Mouse (Mus musculus) CH12.LX (cell line): ENCODE measurements at regions not wholly inside any gene's neighbourhood (a gene's known extent, or its start where the extent isn't known, plus 50 kb on each side); places are given as distances from the start of the nearest gene placed in this dataset.

Experiments
- DNase-seq: peaks from one replicate; pipeline ENCODE4 v3.0.0-alpha.2; 2013; ENCODE audit errors: extremely low read depth
- H3K27ac ChIP-seq: 2 replicates; pipeline ENCODE4 v1.5.1; 2012; ENCODE audit warnings: low read depth, mild to moderate bottlenecking, control low read depth, moderate library complexity; ENCODE audit not compliant: insufficient read depth
- H3K27me3 ChIP-seq: replicated peaks from 2 replicates; pipeline ENCODE3; 2012; ENCODE audit warnings: inconsistent platforms
- H3K36me3 ChIP-seq, 2 experiments: replicated peaks in 1 of 2; 2 replicates each; pipeline versions ENCODE3 to v1.6.1; 2012; ENCODE audit warnings: inconsistent platforms in 1 of 2, low read length in 1 of 2, mild to moderate bottlenecking in 1 of 2, mixed read lengths in 1 of 2, moderate library complexity in 1 of 2; ENCODE audit not compliant: control insufficient read depth in 1 of 2, insufficient read depth in 1 of 2
- H3K4me1 ChIP-seq, 2 experiments: 2 replicates each; pipeline ENCODE4 v1.6.1; 2012; ENCODE audit warnings: inconsistent platforms in 1 of 2, moderate library complexity in 1 of 2; ENCODE audit not compliant: insufficient read depth in 2 of 2, control insufficient read depth in 1 of 2
- H3K4me2 ChIP-seq: 2 replicates; pipeline ENCODE4 v1.6.1; 2012; ENCODE audit warnings: low read depth, mild to moderate bottlenecking, control low read depth; ENCODE audit not compliant: poor library complexity, insufficient read depth, severe bottlenecking
- H3K4me3 ChIP-seq, 3 experiments: fragments of 150-350 bp in 1 of 3; sonication (generic) in 1 of 3; replicated peaks in 1 of 3; 2 replicates each; pipeline versions ENCODE3 to v1.5.1; 2011 to 2012; ENCODE audit warnings: low read depth in 2 of 3, low read length in 2 of 3, mild to moderate bottlenecking in 2 of 3, moderate library complexity in 2 of 3, control low read depth in 1 of 3, improper control_type of control experiment in 1 of 3, inconsistent platforms in 1 of 3, mixed read lengths in 1 of 3; ENCODE audit not compliant: poor library complexity in 1 of 3
- H3K79me2 ChIP-seq: replicated peaks from 2 replicates; pipeline ENCODE4 v1.6.1; 2012; ENCODE audit warnings: mild to moderate bottlenecking, moderate library complexity; ENCODE audit not compliant: control insufficient read depth, poor library complexity, insufficient read depth, severe bottlenecking; ENCODE audit errors: extremely low read depth
- H3K9ac ChIP-seq: 2 replicates; pipeline ENCODE4 v1.6.1; 2012; ENCODE audit warnings: low read depth, mild to moderate bottlenecking, control low read depth, moderate library complexity; ENCODE audit not compliant: insufficient read depth
- H3K9me3 ChIP-seq: replicated peaks from 2 replicates; pipeline ENCODE3; 2012; ENCODE audit warnings: low read length, inconsistent platforms, mixed read lengths
- CHD1 ChIP-seq: IDR thresholded peaks from 2 replicates; pipeline ENCODE4 v1.6.1; 2012; ENCODE audit warnings: low read depth, low read length, improper control_type of control experiment, inconsistent platforms
- CHD2 ChIP-seq: IDR thresholded peaks from 2 replicates; pipeline ENCODE4 v1.6.1; 2011; ENCODE audit warnings: low read length, improper control_type of control experiment
- EP300 ChIP-seq: IDR thresholded peaks from 2 replicates; pipeline ENCODE4 v1.6.1; 2011; ENCODE audit warnings: low read length, improper control_type of control experiment
- GABPA ChIP-seq: IDR thresholded peaks from 2 replicates; pipeline ENCODE4 v1.6.1; 2012; ENCODE audit warnings: low read depth, low read length, improper control_type of control experiment, inconsistent platforms; ENCODE audit not compliant: insufficient replicate concordance
- HCFC1 ChIP-seq: IDR thresholded peaks from 2 replicates; pipeline ENCODE4 v1.6.1; 2012; ENCODE audit warnings: low read depth, mild to moderate bottlenecking, inconsistent platforms, low read length, improper control_type of control experiment
- JUN ChIP-seq: IDR thresholded peaks from 2 replicates; pipeline ENCODE4 v1.6.1; 2011; ENCODE audit warnings: low read depth, mild to moderate bottlenecking, low read length, improper control_type of control experiment, moderate library complexity; ENCODE audit not compliant: insufficient read depth
- JUND ChIP-seq: conservative IDR thresholded peaks from 2 replicates; pipeline ENCODE4 v1.6.1; 2011; ENCODE audit warnings: low read depth, low read length, improper control_type of control experiment
- MAFK ChIP-seq: IDR thresholded peaks from 2 replicates; pipeline ENCODE4 v1.6.1; 2011; ENCODE audit warnings: low read length, improper control_type of control experiment; ENCODE audit not compliant: insufficient replicate concordance
- MAX ChIP-seq: IDR thresholded peaks from 2 replicates; pipeline ENCODE4 v1.6.1; 2011; ENCODE audit warnings: low read length, improper control_type of control experiment
- MYC ChIP-seq: IDR thresholded peaks from 2 replicates; pipeline ENCODE4 v1.6.1; 2011; ENCODE audit warnings: low read depth, mild to moderate bottlenecking, improper control_type of control experiment, low read length
- NRF1 ChIP-seq: IDR thresholded peaks from 2 replicates; pipeline ENCODE4 v1.6.1; 2014; ENCODE audit warnings: low read depth, mild to moderate bottlenecking, inconsistent platforms, low read length, improper control_type of control experiment, moderate library complexity
- PAX5 ChIP-seq: IDR thresholded peaks from 2 replicates; pipeline ENCODE4 v1.6.1; 2012; ENCODE audit warnings: low read length, inconsistent platforms, mixed read lengths
- POLR2AphosphoS2 ChIP-seq: IDR thresholded peaks from 2 replicates; pipeline ENCODE4 v1.6.1; 2011; ENCODE audit warnings: low read depth, low read length, improper control_type of control experiment
- RAD21 ChIP-seq: IDR thresholded peaks from 2 replicates; pipeline ENCODE4 v1.6.1; 2011; ENCODE audit warnings: low read depth, mild to moderate bottlenecking, low read length, improper control_type of control experiment, moderate library complexity
- SIN3A ChIP-seq: IDR thresholded peaks from 2 replicates; pipeline ENCODE4 v1.6.1; 2012; ENCODE audit warnings: low read length, improper control_type of control experiment, inconsistent platforms
- SMC3 ChIP-seq: IDR thresholded peaks from 2 replicates; pipeline ENCODE4 v1.6.1; 2011; ENCODE audit warnings: low read depth, low read length, improper control_type of control experiment
- TBP ChIP-seq: conservative IDR thresholded peaks from 2 replicates; pipeline ENCODE4 v1.6.1; 2011; ENCODE audit warnings: low read depth, low read length, improper control_type of control experiment
- UBTF ChIP-seq: IDR thresholded peaks from 2 replicates; pipeline ENCODE4 v1.6.1; 2012; ENCODE audit warnings: low read depth, mild to moderate bottlenecking, inconsistent platforms, low read length, improper control_type of control experiment, moderate library complexity
- USF1 ChIP-seq: IDR thresholded peaks from 2 replicates; pipeline ENCODE4 v1.6.1; 2014; ENCODE audit warnings: low read depth, mild to moderate bottlenecking, inconsistent platforms, low read length, improper control_type of control experiment
- ZC3H11A ChIP-seq: IDR thresholded peaks from 2 replicates; pipeline ENCODE4 v1.6.1; 2012; ENCODE audit warnings: low read depth, mild to moderate bottlenecking, inconsistent platforms, low read length, improper control_type of control experiment
- ZKSCAN1 ChIP-seq: IDR thresholded peaks from 2 replicates; pipeline ENCODE4 v1.6.1; 2012; ENCODE audit warnings: low read depth, inconsistent platforms, low read length, improper control_type of control experiment, borderline replicate concordance
- ZNF384 ChIP-seq: IDR thresholded peaks from 2 replicates; pipeline ENCODE4 v1.6.1; 2012; ENCODE audit warnings: low read depth, low read length, improper control_type of control experiment, inconsistent platforms
- dilution Hi-C: fragments of 300-500 bp; cut with MboI; formaldehyde crosslinking; loops from 2 replicates; pipeline ENCODE4 v1.14.3; 2020; ENCODE audit warnings: low sequenced_read_pairs; ENCODE audit not compliant: extremely low pct_unique_long_range_greater_than_20kb, extremely low pct_ligation_motif_present
- in situ Hi-C: fragments of 300-500 bp; cut with MboI; formaldehyde crosslinking; loops from 3 replicates; pipeline ENCODE4 v1.14.3; 2019; ENCODE audit warnings: low sequenced_read_pairs, low pct_ligation_motif_present, low pct_unique_long_range_greater_than_20kb, mixed read lengths

- Histone ChIP-seq H3K27ac (no peak overlapping the region), H3K79me2 (no peaks in the 10 kb centered on the region), H3K4me1 (0 out of 4 replicates have a peak, but pooled peaks cover 0 to 3% of the 10 kb centered on the region in 2 experiments), H3K4me2 (no peak overlapping the region), H3K9ac (no peak overlapping the region), H3K4me3 (no peak overlapping the region), H3K36me3 (no peaks in the 10 kb centered on the region), H3K9me3 (no peaks in the 10 kb centered on the region), H3K27me3 (peaks cover 5% of the 10 kb centered on the region)
- dilution Hi-C loops, result no loop called here
- DNase-seq, result no peak
- in situ Hi-C loops, result no loop called here
- TF ChIP-seq GABPA, result no peak
- no peak for TF ChIP-seq CHD2
- no peak for TF ChIP-seq SIN3A
- TF ChIP-seq POLR2AphosphoS2, result no peak
- no peak for TF ChIP-seq JUN
- no peak for TF ChIP-seq NRF1
- no peak for TF ChIP-seq MYC
- TF ChIP-seq SMC3, result no peak
- no peak for TF ChIP-seq EP300
- no peak for TF ChIP-seq RAD21
- no peak for TF ChIP-seq JUND
- no peak for TF ChIP-seq PAX5
- TF ChIP-seq TBP, result no peak
These were observed 123.2 kb downstream of the Rpl14 start for GRCm38 (mm10) chr9:120694457-120694856.

- Histone ChIP-seq H3K27ac (no peak overlapping the region), H3K36me3 (no peaks in the 10 kb centered on the region), H3K9me3 (no peaks in the 10 kb centered on the region), H3K4me1 (0 out of 4 replicates have a peak, but pooled peaks cover 0 to 3% of the 10 kb centered on the region in 2 experiments), H3K4me2 (no peak overlapping the region), H3K79me2 (no peaks in the 10 kb centered on the region), H3K9ac (no peak overlapping the region), H3K4me3 (no peak overlapping the region), H3K27me3 (peaks cover 5% of the 10 kb centered on the region)
- dilution Hi-C loops, result no loop called here
- DNase-seq, result no peak
- in situ Hi-C loops, result no loop called here
- TF ChIP-seq UBTF (no peak), JUND (no peak), MAX (no peak), RAD21 (no peak), ZNF384 (no peak), SMC3 (no peak), ZKSCAN1 (no peak), PAX5 (no peak), TBP (no peak), MAFK (no peak), GABPA (no peak), HCFC1 (no peak), SIN3A (no peak), USF1 (no peak), ZC3H11A (no peak), NRF1 (no peak), CHD1 (no peak), CHD2 (no peak)
These were observed 124.7 kb downstream of the Rpl14 start for GRCm38 (mm10) chr9:120695966-120696365.
